Mouse (Mus musculus) colon, adult 2 months (tissue): ENCODE data around the gene Rsph10b. TPM values are rescaled to one million over a fixed set of nuclear protein-coding genes. Genes with fewer than 3 reads are reported as not detected.

Experiments used
- polyA plus RNA-seq: library from polyadenylated mRNA; depleted of rRNA; stranded (reverse); fragments of >200 nt; gene quantifications from 2 replicates; pipeline ENCODE4 v1.2.3, GENCODE M21; 2012; rRNA removed

The Rsph10b gene
- 0.08 TPM in 1 of 2 replicates, not detected in the other for polyA plus RNA-seq

DNA sequence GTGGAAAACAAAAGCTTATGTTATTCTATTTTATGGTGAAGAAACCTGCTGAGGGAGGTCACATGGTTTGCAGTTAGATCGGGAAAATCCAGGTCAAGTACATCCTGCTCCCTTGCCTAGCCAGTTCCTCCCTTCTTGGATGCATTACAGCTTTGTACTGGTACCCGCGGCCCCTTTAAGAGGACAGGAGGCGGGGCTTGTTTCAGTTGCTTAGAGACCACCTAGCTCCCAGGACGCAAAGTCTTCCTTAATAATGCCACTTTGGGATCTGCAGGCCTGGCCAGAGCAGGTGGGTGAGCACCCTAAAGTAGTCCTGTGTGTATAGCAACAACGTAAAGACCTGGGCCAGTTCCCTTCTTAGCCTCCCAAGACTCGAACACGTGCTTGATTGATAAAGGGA is at the start of gene Rsph10b:
Gene Rsph10b (plus strand): TSS at position 205 of the 400 bp plus-strand sequence.

GRCm38 (mm10) chr5:143897635-143898330 is 35.1 kb upstream of the Rsph10b start, which contains the start of gene Ankrd61:
Gene Ankrd61 (minus strand): TSS chr5:143897685.

DNA sequence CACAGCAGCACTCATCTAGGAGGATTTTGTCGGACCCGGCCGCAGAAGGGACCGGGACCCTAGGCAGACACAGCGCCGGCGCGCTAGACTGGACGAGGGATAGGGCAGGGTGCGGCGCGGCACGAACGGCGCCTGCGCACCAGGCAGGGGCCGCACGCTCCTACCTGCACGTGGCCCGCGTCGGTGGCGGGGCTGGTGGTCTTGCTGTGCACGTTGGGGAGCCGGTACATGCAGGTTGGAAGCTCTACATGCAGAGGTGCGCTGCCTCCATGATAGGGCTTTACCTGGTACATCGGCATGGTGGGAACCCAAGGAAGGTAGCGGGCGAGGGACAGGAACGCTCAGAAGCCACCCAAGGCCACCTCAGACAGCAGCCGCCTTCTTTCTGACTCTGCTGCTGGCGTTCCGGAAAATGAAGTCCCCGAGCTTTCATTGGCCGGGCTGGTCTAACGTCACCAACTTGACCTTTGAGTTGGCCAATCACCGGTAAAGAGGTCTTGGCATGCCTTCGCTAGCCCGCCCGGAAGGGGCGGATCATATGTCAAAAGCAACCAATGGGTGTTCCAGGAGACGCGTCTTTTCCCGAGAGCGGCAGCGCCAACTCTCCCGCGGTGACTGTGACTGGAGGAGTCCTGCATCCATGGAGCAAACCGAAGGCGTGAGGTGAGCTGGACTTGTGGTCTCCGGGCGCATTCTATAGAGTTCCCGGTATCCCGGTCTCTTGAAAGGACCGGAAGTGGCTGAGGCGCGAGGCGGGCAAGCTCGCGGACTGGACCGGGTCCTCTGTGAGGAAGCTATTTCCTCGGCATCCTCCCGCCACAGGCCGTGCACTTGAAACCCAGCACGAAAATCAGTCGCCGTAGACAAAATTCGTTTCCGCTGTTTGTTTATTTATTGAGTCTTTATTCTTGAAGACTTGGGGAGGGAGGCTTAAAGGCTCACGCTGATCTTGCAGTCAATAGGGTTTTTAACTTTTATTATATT is 23.1 kb upstream of the Rsph10b start, which contains the start of the genes Aimp2 and Pms2:
Gene Aimp2 (minus strand): TSS at position 431 of the 984 bp plus-strand sequence.
Gene Pms2 (plus strand): TSS at position 548 of the 984 bp plus-strand sequence.

GRCm38 (mm10) chr5:143927875-143928274 is 5.0 kb upstream of the Rsph10b start, which contains the start of gene Gm42421:
Gene Gm42421 (plus strand): TSS chr5:143928175.

DNA sequence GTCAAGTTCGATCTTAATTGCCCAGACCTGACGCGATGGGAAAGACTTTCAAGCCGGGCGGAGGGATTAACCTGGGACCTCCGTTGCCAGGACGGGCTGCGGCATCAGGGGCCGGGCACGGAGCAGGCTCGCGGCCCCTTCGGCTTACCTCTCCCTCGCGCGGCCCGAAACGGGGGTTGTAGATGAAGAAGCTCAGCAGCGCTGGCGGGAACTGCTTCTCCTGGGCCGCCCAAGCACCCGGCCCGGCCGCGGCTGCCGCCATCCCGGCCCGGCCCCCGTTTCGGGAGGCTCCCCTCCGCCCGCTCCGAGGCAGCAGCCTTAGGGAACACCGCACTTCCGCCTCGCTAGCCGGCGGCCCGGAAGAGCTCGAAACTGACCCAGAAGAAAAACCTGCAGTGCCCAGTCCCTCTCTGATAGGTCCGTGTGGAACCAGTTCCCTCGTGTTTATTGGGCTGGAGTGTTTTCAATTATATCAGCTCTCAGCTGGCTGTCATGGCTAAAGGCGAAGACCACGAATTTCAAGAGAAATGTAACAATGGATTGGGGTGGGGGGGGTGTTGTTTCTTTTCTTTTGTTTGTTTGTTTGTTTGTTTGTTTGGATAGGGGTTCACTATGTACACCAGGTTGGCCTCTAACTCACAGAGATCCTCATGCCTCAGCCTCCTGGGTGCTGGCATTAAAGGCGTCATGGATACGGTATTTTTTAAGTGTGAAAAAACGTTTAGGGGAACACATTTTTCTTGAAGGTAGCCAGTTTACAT is 81.9 kb downstream of the Rsph10b start, which contains the start of gene Ccz1:
Gene Ccz1 (minus strand): TSS at position 327 of the 761 bp plus-strand sequence.

DNA sequence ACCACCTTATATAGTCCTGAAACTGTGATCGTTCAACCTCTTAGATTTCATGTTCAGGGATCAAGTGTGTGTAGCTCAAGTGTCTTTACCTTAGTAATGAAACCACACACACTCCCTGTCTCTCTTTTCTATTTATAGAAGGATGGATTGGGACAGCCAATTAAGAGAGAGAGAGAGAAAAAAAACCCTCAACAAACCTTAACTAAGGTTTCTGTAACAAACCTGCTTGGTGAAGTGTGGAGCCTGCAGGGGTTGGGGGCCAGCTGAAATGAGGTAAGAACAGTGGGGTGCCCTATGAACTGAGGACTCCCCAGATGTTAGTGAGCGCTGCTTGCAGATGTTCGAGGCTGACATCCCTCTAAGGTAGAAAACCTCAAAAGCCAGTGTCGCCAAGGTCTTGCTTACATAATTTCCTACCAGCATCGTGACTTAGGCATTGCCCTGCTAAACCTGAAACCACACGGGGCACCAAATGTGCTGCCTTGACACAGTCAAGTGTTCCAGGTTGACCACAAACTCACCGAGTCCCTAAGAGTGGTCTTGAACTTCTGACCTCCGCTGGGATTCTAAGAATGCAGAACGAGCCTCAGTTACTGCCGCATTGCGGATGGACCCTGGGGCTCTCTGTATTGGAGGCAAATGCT is 93.9 kb downstream of the Rsph10b start, which contains the start of gene Ocm:
Gene Ocm (minus strand): TSS at position 51 of the 644 bp plus-strand sequence.

Other genes starting within 250 kb of the Rsph10b start
- gene Usp42, start 200.8 kb upstream of the Rsph10b start, polyA plus RNA-seq = 6.9 and 7.8 TPM in 2 replicates
- gene Eif2ak1, start 115.2 kb upstream of the Rsph10b start, polyA plus RNA-seq = 19.0 and 23.1 TPM in 2 replicates
- 0.12 TPM in 1 of 2 replicates, not detected in the other for gene Ankrd61, start 35.4 kb upstream of the Rsph10b start, polyA plus RNA-seq
- gene Aimp2, start 23.2 kb upstream of the Rsph10b start, polyA plus RNA-seq = 28.1 and 38.1 TPM in 2 replicates
- gene Pms2, start 23.1 kb upstream of the Rsph10b start, polyA plus RNA-seq = 1.4 and 1.5 TPM in 2 replicates
- not detected in 2 replicates for gene Gm42421, start 4.9 kb upstream of the Rsph10b start, polyA plus RNA-seq
- gene Ccz1, start 81.8 kb downstream of the Rsph10b start, polyA plus RNA-seq = 7.2 and 8.0 TPM in 2 replicates
- gene Ocm, start 93.6 kb downstream of the Rsph10b start, polyA plus RNA-seq = not detected in 2 replicates
- gene Lmtk2, start 167.4 kb downstream of the Rsph10b start, polyA plus RNA-seq = 19.9 TPM in 2 replicates